Mouse (Mus musculus): ENCODE measurements around the gene Park7. TPM values are rescaled to one million over a fixed set of nuclear protein-coding genes. Genes with fewer than 3 reads are reported as not detected.

Park7 gene
- total and polyA plus RNA-seq, 3 experiments, result 148 to 265 (median 234) TPM

- intact Hi-C loops (cut with DNase I), result loop anchor here (1.0 to 2.0 kb wide), 2 partner anchors 44 to 243 kb away; no protein-coding TSS in a partner anchor
- Histone ChIP-seq H3K9ac (ENCODE audit: low read depth, low read length) (no peak overlapping the region), H3K27me3 (ENCODE audit: control insufficient read depth, insufficient read depth, low read length) (no peaks in the 10 kb centered on the region), H3K36me3 (ENCODE audit: control insufficient read depth, insufficient read depth, low read length) (no peaks in the 10 kb centered on the region), H3K27ac (no peak overlapping the region), H3K4me3 (no peak overlapping the region), H3K4me1 (ENCODE audit: control insufficient read depth, insufficient read depth, low read length) (peaks cover 4% of the 10 kb centered on the region), H3K79me2 (replicated peaks; ENCODE audit: control insufficient read depth, insufficient read depth, low read length) (no peaks in the 10 kb centered on the region)
- 54% methylated on average over 13 of the region's 13 CpGs for WGBS
- peak; percentile 65 to 84 for DNase-seq
- peak; percentile 68; the same call in 1 of the 2 replicates for TF ChIP-seq EP300 (IDR thresholded peaks at IDR 0.05; ENCODE audit: insufficient read depth, low read depth, low read length)
- TF ChIP-seq POLR2A (IDR thresholded peaks at IDR 0.05; ENCODE audit: insufficient read depth, low read depth, low read length), result no peak
- TF ChIP-seq CTCF (IDR thresholded peaks at IDR 0.05), result 0 out of 2 replicates have a peak, but pooled peaks have one; percentile 99
These were observed 15.4 kb downstream of the Park7 start for GRCm38 (mm10) chr4:150898716-150899365.

DNA sequence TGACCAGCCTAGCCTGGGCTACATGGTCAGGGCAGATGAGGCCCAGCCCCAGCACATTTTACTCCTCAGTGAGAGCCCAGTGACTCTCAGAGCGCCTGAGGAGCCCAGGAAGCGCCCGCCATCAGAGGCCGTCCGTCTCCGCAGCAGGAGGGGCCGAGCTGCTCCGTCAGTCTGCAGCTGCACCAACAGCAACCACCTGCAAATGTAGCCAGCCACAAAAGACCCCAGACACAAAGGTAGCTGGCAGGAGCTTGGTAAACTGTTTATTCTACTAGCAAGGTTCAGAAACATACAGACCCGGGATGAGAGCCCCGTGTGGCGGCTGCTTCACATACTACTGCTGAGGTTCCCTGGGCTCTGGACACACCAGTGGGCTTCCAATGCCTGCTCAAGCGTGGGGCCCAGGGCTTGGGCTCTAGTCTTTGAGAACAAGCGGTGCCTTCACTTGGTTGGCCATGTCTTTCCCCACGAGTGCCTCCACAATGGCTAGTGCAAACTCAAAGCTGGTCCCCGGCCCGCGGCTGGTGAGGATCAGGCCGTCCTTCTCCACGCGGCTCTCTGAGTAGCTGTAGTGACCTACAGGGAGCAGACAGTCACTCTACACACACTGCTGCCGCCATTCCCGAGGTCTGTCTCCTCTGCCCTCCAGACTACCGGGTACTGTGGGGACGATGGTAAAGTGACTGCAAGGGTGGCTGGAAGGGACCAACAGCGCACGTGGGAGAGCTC, 17.2 kb downstream of the Park7 start:
- no peaks in the 10 kb centered on the region for H3K36me3 ChIP-seq (ENCODE audit: control insufficient read depth, insufficient read depth, low read length)
- no peaks in the 10 kb centered on the region for H3K79me2 ChIP-seq (replicated peaks; ENCODE audit: control insufficient read depth, insufficient read depth, low read length)
- H3K27ac ChIP-seq, result no peak overlapping the region
- no peak overlapping the region for H3K4me3 ChIP-seq
- peaks cover 1% of the 10 kb centered on the region; the same call in 1 of the 2 replicates for H3K4me1 ChIP-seq (ENCODE audit: control insufficient read depth, insufficient read depth, low read length)
- H3K9ac ChIP-seq (ENCODE audit: low read depth, low read length), result no peak overlapping the region
- no peaks in the 10 kb centered on the region for H3K27me3 ChIP-seq (ENCODE audit: control insufficient read depth, insufficient read depth, low read length)
- 95% methylated on average over 26 of the region's 26 CpGs for WGBS
- intact Hi-C loops (cut with DNase I), result no loop called here
- DNase-seq, result no peak
- no peak for TF ChIP-seq POLR2A (IDR thresholded peaks at IDR 0.05; ENCODE audit: insufficient read depth, low read depth, low read length)
- no peak for TF ChIP-seq CTCF (IDR thresholded peaks at IDR 0.05)
- TF ChIP-seq EP300 (IDR thresholded peaks at IDR 0.05; ENCODE audit: insufficient read depth, low read depth, low read length), result no peak

DNA sequence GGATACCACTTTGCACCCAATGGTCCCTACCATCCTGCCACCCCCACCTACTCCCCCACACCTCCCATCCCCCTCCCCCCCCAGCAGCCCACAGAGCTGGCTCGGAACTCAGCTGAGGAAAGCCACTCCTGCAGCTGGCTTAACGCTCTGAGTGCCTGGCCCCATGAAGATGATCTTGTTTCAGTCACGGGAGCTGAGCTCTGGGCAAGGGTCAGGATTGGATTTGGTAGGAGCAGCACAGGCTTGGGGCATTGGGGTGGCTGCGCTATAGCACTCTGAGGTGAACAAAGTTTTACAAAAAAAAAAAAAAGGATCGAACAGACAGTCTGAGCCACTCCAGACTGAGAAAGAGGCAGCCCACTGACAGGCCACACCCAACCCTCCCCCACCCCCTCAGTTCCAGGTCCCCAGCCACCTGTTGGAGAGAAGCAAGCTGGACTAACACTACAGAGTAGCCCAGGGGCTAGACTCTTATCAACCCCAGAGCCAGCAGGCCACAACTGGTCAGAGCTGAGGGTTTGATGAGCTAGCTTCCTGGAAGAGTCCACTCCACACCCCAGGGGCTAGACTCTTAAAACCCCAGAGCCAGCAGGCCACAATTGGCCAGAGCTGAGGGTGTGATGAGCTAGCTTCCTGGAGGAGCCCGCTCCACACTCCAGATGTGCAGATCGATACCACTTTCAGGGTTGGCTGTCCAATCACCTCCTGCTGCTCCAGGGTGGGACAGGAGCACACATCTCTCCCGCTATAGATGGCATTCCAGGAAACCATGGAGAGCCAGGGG, 19.3 kb downstream of the Park7 start:
- intact Hi-C loops (cut with DNase I), result no loop called here
- no peaks in the 10 kb centered on the region for H3K4me1 ChIP-seq (ENCODE audit: control insufficient read depth, insufficient read depth, low read length)
- H3K9ac ChIP-seq (ENCODE audit: low read depth, low read length), result no peak overlapping the region
- 64% methylated on average over 8 of the region's 8 CpGs for WGBS
- no peak overlapping the region for H3K4me3 ChIP-seq
- no peaks in the 10 kb centered on the region for H3K27me3 ChIP-seq (ENCODE audit: control insufficient read depth, insufficient read depth, low read length)
- H3K36me3 ChIP-seq (ENCODE audit: control insufficient read depth, insufficient read depth, low read length), result no peaks in the 10 kb centered on the region
- H3K27ac ChIP-seq, result no peak overlapping the region
- no peak for DNase-seq
- TF ChIP-seq EP300 (IDR thresholded peaks at IDR 0.05; ENCODE audit: insufficient read depth, low read depth, low read length) (no peak), CTCF (IDR thresholded peaks at IDR 0.05) (no peak), POLR2A (IDR thresholded peaks at IDR 0.05; ENCODE audit: insufficient read depth, low read depth, low read length) (no peak)
- no peaks in the 10 kb centered on the region for H3K79me2 ChIP-seq (replicated peaks; ENCODE audit: control insufficient read depth, insufficient read depth, low read length)

DNA sequence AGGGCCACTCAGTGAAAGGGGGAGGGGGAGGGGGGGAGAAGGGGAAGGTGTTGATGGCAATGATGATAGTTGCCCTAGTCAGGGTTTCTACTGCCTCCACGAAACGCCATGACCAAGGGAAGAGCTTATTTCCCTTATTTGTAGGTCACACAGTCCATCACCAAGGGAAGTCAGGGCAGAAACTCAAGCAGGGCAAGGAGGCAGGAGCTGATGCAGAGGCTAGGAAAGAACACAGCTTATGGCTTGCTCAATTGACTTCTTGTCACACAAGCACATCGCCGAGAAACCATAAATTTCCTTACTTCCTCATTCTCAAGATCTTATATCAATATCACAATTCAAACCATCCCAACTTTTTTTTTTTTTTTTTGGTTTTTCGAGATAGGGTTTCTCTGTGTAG, 22.9 kb downstream of the Park7 start:
- H3K79me2 ChIP-seq (replicated peaks; ENCODE audit: control insufficient read depth, insufficient read depth, low read length), result no peaks in the 10 kb centered on the region
- no peak overlapping the region for H3K9ac ChIP-seq (ENCODE audit: low read depth, low read length)
- H3K4me1 ChIP-seq (ENCODE audit: control insufficient read depth, insufficient read depth, low read length), result no peaks in the 10 kb centered on the region; the same call in 1 of the 2 replicates
- WGBS, result 56% methylated on average over 5 of the region's 5 CpGs
- no peak for TF ChIP-seq POLR2A (IDR thresholded peaks at IDR 0.05; ENCODE audit: insufficient read depth, low read depth, low read length)
- TF ChIP-seq EP300 (IDR thresholded peaks at IDR 0.05; ENCODE audit: insufficient read depth, low read depth, low read length), result no peak
- no peak for TF ChIP-seq CTCF (IDR thresholded peaks at IDR 0.05)
- no peaks in the 10 kb centered on the region for H3K27me3 ChIP-seq (ENCODE audit: control insufficient read depth, insufficient read depth, low read length)
- no peak overlapping the region for H3K27ac ChIP-seq
- H3K4me3 ChIP-seq, result no peak overlapping the region
- no peaks in the 10 kb centered on the region for H3K36me3 ChIP-seq (ENCODE audit: control insufficient read depth, insufficient read depth, low read length)
- intact Hi-C loops (cut with DNase I), result no loop called here
- no peak for DNase-seq

GRCm38 (mm10) chr4:150889955-150890315, 24.3 kb downstream of the Park7 start:
- no peak for TF ChIP-seq POLR2A (IDR thresholded peaks at IDR 0.05; ENCODE audit: insufficient read depth, low read depth, low read length)
- TF ChIP-seq EP300 (IDR thresholded peaks at IDR 0.05; ENCODE audit: insufficient read depth, low read depth, low read length), result no peak
- TF ChIP-seq CTCF (IDR thresholded peaks at IDR 0.05), result no peak
- intact Hi-C loops (cut with DNase I), result no loop called here
- Histone ChIP-seq H3K9ac (ENCODE audit: low read depth, low read length) (peak overlapping the region; percentile 7; the same call in 1 of the 2 replicates), H3K27me3 (ENCODE audit: control insufficient read depth, insufficient read depth, low read length) (no peaks in the 10 kb centered on the region), H3K36me3 (ENCODE audit: control insufficient read depth, insufficient read depth, low read length) (no peaks in the 10 kb centered on the region), H3K4me1 (ENCODE audit: control insufficient read depth, insufficient read depth, low read length) (no peaks in the 10 kb centered on the region; the same call in 1 of the 2 replicates), H3K4me3 (peak overlapping the region; percentile 26), H3K79me2 (replicated peaks; ENCODE audit: control insufficient read depth, insufficient read depth, low read length) (no peaks in the 10 kb centered on the region), H3K27ac (peak overlapping the region; percentile 26; the same call in 1 of the 2 replicates)
- WGBS, result 40% methylated on average over 13 of the region's 13 CpGs
- DNase-seq, result no peak
